Mouse (Mus musculus) CH12.LX (cell line): ENCODE measurements around the gene Apobec3.

Experiments
- BHLHE40 ChIP-seq: IDR thresholded peaks from 2 replicates; pipeline ENCODE4 v1.6.1; 2011; ENCODE audit warnings: mild to moderate bottlenecking, low read depth, low read length, improper control_type of control experiment
- CTCF ChIP-seq, 2 experiments: IDR thresholded peaks in 1 of 2; conservative IDR thresholded peaks in 1 of 2; 2 replicates each; pipeline ENCODE4 v1.5.1; 2011 to 2012; ENCODE audit warnings: low read depth in 2 of 2, low read length in 2 of 2, improper control_type of control experiment in 1 of 2, inconsistent platforms in 1 of 2, mild to moderate bottlenecking in 1 of 2, moderate library complexity in 1 of 2
- E2F4 ChIP-seq: IDR thresholded peaks from 2 replicates; pipeline ENCODE4 v1.6.1; 2011; ENCODE audit warnings: low read depth, low read length, improper control_type of control experiment; ENCODE audit not compliant: insufficient replicate concordance
- JUN ChIP-seq: IDR thresholded peaks from 2 replicates; pipeline ENCODE4 v1.6.1; 2011; ENCODE audit warnings: low read depth, mild to moderate bottlenecking, low read length, improper control_type of control experiment, moderate library complexity; ENCODE audit not compliant: insufficient read depth
- MAX ChIP-seq: IDR thresholded peaks from 2 replicates; pipeline ENCODE4 v1.6.1; 2011; ENCODE audit warnings: low read length, improper control_type of control experiment
- MAZ ChIP-seq: IDR thresholded peaks from 2 replicates; pipeline ENCODE4 v1.6.1; 2012; ENCODE audit warnings: low read depth, mild to moderate bottlenecking, inconsistent platforms, low read length, improper control_type of control experiment, moderate library complexity
- POLR2A ChIP-seq: IDR thresholded peaks from 2 replicates; pipeline ENCODE4 v1.6.1; 2011; ENCODE audit warnings: low read depth, mild to moderate bottlenecking, improper control_type of control experiment, low read length
- RAD21 ChIP-seq: IDR thresholded peaks from 2 replicates; pipeline ENCODE4 v1.6.1; 2011; ENCODE audit warnings: low read depth, mild to moderate bottlenecking, low read length, improper control_type of control experiment, moderate library complexity
- ZKSCAN1 ChIP-seq: IDR thresholded peaks from 2 replicates; pipeline ENCODE4 v1.6.1; 2012; ENCODE audit warnings: low read depth, inconsistent platforms, low read length, improper control_type of control experiment, borderline replicate concordance

DNA sequence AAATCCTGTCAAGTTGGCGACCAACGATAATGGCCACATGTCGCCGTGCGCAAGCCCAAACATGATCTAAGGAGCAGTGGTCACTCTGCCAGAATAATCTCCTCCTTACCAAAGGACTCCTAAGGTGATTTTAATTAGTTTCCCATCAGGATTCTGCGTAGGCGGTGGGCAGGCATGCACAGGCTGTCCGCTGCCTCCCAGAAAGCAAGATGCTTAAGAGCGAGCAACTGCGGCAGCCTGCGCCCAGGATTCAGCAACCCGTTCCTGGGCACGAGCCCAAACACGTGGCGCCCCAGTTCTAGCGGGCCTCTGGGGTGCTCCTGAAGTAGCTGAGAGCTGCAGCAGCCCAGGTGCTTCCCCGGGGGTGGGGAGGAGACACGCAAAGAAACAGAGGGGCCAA lies 71.2 kb downstream of the Apobec3 start:
- no peak for TF ChIP-seq BHLHE40
- no peak for TF ChIP-seq E2F4
- TF ChIP-seq POLR2A = no peak
- no peak for TF ChIP-seq RAD21
- TF ChIP-seq CTCF (conservative IDR thresholded peaks at IDR 0.05 in 1 of 2, IDR thresholded peaks at IDR 0.05 in 1 of 2; ENCODE audit: low read depth in 2 of 2, low read length in 2 of 2) = no peak
- TF ChIP-seq JUN = no peak
- no peak for TF ChIP-seq MAZ
- TF ChIP-seq MAX = no peak
- no peak for TF ChIP-seq ZKSCAN1
